Mouse (Mus musculus) common myeloid progenitor, adult 5-6 weeks (primary cell): ENCODE data around the gene Ppp1r8. TPM values are rescaled to one million over a fixed set of nuclear protein-coding genes. Genes with fewer than 3 reads are reported as not detected.
"Not testable (repeated sequence)": the region's sequence is repeated elsewhere in the genome, so short reads cannot be mapped to it uniquely, and the experiment has no call there.

Experiments
- ATAC-seq: replicated peaks from 2 replicates; pipeline ENCODE4 v1.8.0; 2016; ENCODE audit warnings: low read depth, mild to moderate bottlenecking, moderate TSS enrichment, inconsistent platforms; ENCODE audit not compliant: poor library complexity, severe bottlenecking
- total RNA-seq: library from RNA; stranded (forward); fragments of 200-1000, 187-1606 nt; gene quantifications from 2 replicates; pipeline ENCODE4 v1.2.3, GENCODE M21; 2017

Gene Ppp1r8
- total RNA-seq, 1 experiment from 2014 or later: 77.1 TPM

- peak; percentile 70 for ATAC-seq
These were observed 35.0 kb downstream of the Ppp1r8 start for GRCm38 (mm10) chr4:132807771-132808641.

GRCm38 (mm10) chr4:132806620-132807191 is 36.3 kb downstream of the Ppp1r8 start:
- ATAC-seq: no peak

- ATAC-seq: no peak
These were observed 37.3 kb downstream of the Ppp1r8 start for GRCm38 (mm10) chr4:132805599-132806197.

- ATAC-seq: no peak
These were observed 37.8 kb downstream of the Ppp1r8 start for GRCm38 (mm10) chr4:132805146-132805545.

GRCm38 (mm10) chr4:132804331-132804730 is 38.6 kb downstream of the Ppp1r8 start:
- peak; percentile 61 for ATAC-seq

GRCm38 (mm10) chr4:132803876-132804275 is 39.1 kb downstream of the Ppp1r8 start:
- no peak for ATAC-seq

- no peak for ATAC-seq
These were observed 39.8 kb downstream of the Ppp1r8 start for GRCm38 (mm10) chr4:132803212-132803611.

- peak; percentile 54 for ATAC-seq
These were observed 40.8 kb downstream of the Ppp1r8 start for GRCm38 (mm10) chr4:132802171-132802637.

GRCm38 (mm10) chr4:132801176-132802077 is 41.5 kb downstream of the Ppp1r8 start:
- peak; percentile 24; the same call in 1 of the 2 replicates for ATAC-seq

- ATAC-seq: no peak
These were observed 43.1 kb downstream of the Ppp1r8 start for GRCm38 (mm10) chr4:132799845-132800244.

GRCm38 (mm10) chr4:132798666-132799065 is 44.3 kb downstream of the Ppp1r8 start:
- ATAC-seq: not testable (repeated sequence)

- peak; percentile 6; the same call in 1 of the 2 replicates for ATAC-seq
These were observed 44.9 kb downstream of the Ppp1r8 start for GRCm38 (mm10) chr4:132798028-132798427.

- ATAC-seq: no peak
These were observed 45.5 kb downstream of the Ppp1r8 start for GRCm38 (mm10) chr4:132797461-132797860.

GRCm38 (mm10) chr4:132796196-132796886 is 46.6 kb downstream of the Ppp1r8 start, which contains the start of gene Themis2:
Gene Themis2 (minus strand): TSS chr4:132796387.
- ATAC-seq: peak; percentile 77

- no peak for ATAC-seq
These were observed 47.8 kb downstream of the Ppp1r8 start for GRCm38 (mm10) chr4:132795171-132795570.

GRCm38 (mm10) chr4:132794760-132795159 is 48.2 kb downstream of the Ppp1r8 start:
- ATAC-seq: peak; percentile 23; the same call in 1 of the 2 replicates

- peak; percentile 54 for ATAC-seq
These were observed 48.9 kb downstream of the Ppp1r8 start for GRCm38 (mm10) chr4:132794028-132794427.

- not testable (repeated sequence) for ATAC-seq
These were observed 49.5 kb downstream of the Ppp1r8 start for GRCm38 (mm10) chr4:132793322-132794004.
